Mouse (Mus musculus) forebrain, embryonic 10.5 days (tissue): ENCODE results near the gene Abcc9. TPM values are rescaled to one million over a fixed set of nuclear protein-coding genes. Genes with fewer than 3 reads are reported as not detected.

Experiments
- DNase-seq: peaks from one replicate; pipeline ENCODE4 v3.0.0-alpha.2; 2017; ENCODE audit warnings: low spot score; ENCODE audit errors: extremely low spot score
- H3K27ac ChIP-seq: fragments of 300-500 bp; sonication (generic); 2 replicates; pipeline ENCODE4 v1.5.1; 2016; ENCODE audit warnings: mild to moderate bottlenecking
- H3K27me3 ChIP-seq: fragments of 300-500 bp; sonication (generic); 2 replicates; pipeline ENCODE4 v1.6.1; 2016; ENCODE audit warnings: mild to moderate bottlenecking; ENCODE audit not compliant: poor library complexity, severe bottlenecking
- H3K36me3 ChIP-seq: fragments of 300-500 bp; sonication (generic); replicated peaks from 2 replicates; pipeline ENCODE4 v1.6.1; 2016; ENCODE audit warnings: mild to moderate bottlenecking, moderate library complexity
- H3K4me1 ChIP-seq: fragments of 300-500 bp; sonication (generic); 2 replicates; pipeline ENCODE4 v1.6.1; 2016
- H3K4me3 ChIP-seq: fragments of 300-500 bp; sonication (generic); 2 replicates; pipeline ENCODE4 v1.5.1; 2016; ENCODE audit warnings: mild to moderate bottlenecking, moderate library complexity
- H3K9me3 ChIP-seq: fragments of 300-500 bp; sonication (generic); 2 replicates; pipeline ENCODE4 v1.6.1; 2016; ENCODE audit warnings: mild to moderate bottlenecking, moderate library complexity
- WGBS: fragments of 180-500 bp; shearing (Covaris S2); methylation state at CpG from one replicate; pipeline ENCODE4 v1.1.7; 2016; 5-methylcytosine and 5-hydroxymethylcytosine counted together
- polyA plus RNA-seq: library from polyadenylated mRNA; unstranded; fragments of >200 nt; fragmentation: Nextera tagmentation; extraction: Ambion mirVana; gene quantifications from 2 replicates; pipeline ENCODE4 v1.2.1, GENCODE M21; 2016

The Abcc9 gene
- polyA plus RNA-seq, 1 experiment from 2014 or later = 1.0 TPM

DNA sequence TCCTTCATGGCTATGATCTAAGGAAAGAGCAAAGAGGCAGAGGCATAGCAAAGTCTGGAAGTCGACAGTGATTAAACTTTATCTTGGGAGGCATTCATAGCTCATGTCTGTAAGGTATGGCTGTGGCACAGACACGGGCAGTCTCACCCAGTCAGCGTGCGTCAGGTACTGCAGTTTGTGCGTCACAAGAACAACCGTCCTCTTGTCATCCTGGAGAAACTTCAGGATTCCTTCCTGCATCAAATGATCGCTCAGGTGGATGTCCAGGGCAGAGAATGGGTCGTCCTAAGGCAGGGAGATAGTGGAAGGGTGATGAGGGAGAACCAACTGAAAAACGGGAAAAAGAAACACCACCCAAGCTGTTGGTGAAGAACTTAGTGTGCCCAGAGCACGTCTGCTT is 62.8 kb downstream of the Abcc9 start:
- Histone ChIP-seq H3K4me3 (no peak overlapping the region), H3K27ac (no peak overlapping the region), H3K4me1 (peaks cover 10% of the 10 kb centered on the region), H3K27me3 (no peaks in the 10 kb centered on the region), H3K36me3 (no peaks in the 10 kb centered on the region), H3K9me3 (no peaks in the 10 kb centered on the region)
- DNase-seq = no peak
- WGBS = 87% methylated on average over 10 of the region's 10 CpGs

DNA sequence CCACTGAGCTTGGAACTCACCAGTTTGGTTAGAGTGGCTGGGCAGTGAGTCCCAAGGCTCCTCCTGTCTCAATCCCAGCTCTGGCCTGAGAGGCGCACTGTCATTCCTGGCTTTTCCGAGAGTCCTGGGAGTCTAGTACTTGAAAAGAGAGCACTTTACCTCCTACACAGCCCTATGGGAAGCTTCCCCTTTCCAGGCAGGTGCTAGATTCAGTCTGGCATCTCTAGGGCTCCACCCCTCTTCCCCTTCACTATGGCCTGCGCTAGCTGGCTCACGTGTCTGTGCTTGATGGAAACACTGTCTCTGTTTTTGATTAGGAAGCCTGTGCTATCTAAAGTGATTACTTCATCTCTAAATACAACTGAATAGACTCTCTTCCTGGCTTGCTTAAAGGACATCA is 66.5 kb downstream of the Abcc9 start:
- Histone ChIP-seq H3K4me3 (no peak overlapping the region), H3K27ac (no peak overlapping the region), H3K36me3 (no peaks in the 10 kb centered on the region), H3K9me3 (no peaks in the 10 kb centered on the region), H3K27me3 (no peaks in the 10 kb centered on the region), H3K4me1 (peaks cover 11% of the 10 kb centered on the region)
- no peak for DNase-seq
- 64% methylated on average over 4 of the region's 4 CpGs for WGBS

DNA sequence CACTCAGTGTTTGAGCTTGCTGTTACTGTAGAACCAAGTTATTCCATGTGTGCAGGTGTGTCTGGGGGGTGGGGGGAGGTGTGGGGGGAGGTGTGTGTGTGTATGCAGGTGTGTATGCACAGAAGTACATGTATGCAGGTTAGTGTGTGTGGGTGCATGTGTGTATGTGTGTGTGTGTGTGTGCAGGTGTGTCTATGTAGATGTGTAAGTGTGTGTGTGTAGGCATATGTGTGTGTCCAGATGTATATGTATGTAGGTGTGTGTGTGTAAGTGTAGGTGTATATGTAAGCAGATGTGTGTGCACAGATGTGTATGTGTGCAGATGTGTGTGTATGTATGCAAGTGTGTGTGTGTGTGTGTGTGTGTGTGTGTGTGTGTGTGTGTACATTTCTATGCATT is 66.9 kb downstream of the Abcc9 start:
- Histone ChIP-seq H3K27me3 (no peaks in the 10 kb centered on the region), H3K4me3 (no peak overlapping the region), H3K9me3 (no peaks in the 10 kb centered on the region), H3K36me3 (no peaks in the 10 kb centered on the region), H3K4me1 (peaks cover 11% of the 10 kb centered on the region), H3K27ac (no peak overlapping the region)
- DNase-seq = no peak

DNA sequence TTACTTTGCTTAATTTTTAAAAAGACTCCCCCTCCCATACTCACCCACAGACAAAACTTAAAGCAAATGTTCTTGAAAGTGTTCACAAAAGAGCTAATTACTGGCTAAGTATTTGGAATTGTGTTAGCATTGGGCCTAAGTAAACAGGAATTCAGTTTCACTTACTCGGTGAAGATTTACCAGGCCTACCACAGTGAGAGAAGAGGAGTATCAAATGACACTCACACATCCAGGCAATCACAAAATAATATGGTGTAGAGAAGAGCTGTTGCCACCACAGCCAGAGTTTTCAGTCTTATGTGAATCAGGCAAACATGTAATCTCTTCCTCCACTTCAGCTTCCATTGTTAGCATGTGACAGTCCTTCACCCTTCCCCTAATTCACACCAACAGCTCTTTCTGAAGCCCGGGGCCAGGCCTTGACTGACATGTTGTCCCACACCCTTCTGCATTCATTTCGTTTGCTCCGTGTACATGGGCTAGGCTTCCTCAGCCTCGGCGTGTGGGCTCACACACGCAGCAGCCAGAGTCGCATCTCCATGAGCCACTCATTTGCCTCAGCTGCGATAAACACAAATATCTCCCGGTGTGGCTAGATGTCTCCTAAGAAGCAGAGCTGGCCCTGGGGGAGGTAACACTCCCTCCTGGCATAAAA is 67.5 kb downstream of the Abcc9 start:
- no peaks in the 10 kb centered on the region for H3K27me3 ChIP-seq
- no peak for DNase-seq
- H3K36me3 ChIP-seq = no peaks in the 10 kb centered on the region
- no peaks in the 10 kb centered on the region for H3K9me3 ChIP-seq
- WGBS = 83% methylated on average over 10 of the region's 10 CpGs
- H3K4me1 ChIP-seq = peaks cover 11% of the 10 kb centered on the region
- no peak overlapping the region for H3K4me3 ChIP-seq
- H3K27ac ChIP-seq = no peak overlapping the region

DNA sequence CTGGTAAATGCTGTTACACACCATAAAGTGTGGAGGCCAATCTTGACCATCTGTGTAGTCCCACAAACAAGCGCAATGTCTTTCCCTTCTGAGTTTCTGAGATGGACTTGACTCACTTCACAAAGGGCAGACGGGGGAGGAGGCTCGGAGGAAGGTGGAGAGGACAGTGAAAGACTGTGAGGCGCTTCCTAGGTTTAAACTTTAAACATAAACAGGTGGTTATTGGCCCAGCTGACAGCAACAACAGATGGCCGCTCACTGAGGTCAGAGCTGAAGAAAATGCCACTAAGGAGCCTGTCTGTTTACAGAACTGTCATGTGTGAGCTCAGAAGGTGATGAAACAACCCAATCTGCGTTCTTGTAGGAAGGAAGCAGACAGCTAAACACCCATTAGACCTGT is 78.8 kb downstream of the Abcc9 start:
- Histone ChIP-seq H3K27me3 (no peaks in the 10 kb centered on the region), H3K27ac (no peak overlapping the region), H3K4me3 (no peak overlapping the region), H3K4me1 (no peaks in the 10 kb centered on the region), H3K36me3 (no peaks in the 10 kb centered on the region), H3K9me3 (no peaks in the 10 kb centered on the region)
- 86% methylated on average over 6 of the region's 6 CpGs for WGBS
- DNase-seq = no peak

DNA sequence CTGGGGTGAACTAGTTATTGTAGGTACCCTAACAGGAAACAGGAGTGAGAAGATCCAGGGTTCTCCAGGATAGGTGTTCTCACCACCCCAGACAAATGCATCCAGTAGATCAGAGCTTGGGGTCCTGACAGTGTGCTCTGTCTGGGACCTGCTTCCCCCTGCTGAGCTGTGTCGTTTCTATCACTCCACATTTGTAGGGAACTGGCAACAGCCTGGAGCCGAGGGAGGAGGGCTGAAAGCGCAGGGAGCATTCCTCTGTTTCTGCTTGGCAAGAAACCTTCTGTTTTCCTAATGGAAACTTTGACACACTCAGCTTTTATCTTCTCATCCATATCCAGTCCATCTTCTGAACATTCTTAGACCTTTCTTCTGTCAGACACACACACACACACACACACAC is 85.5 kb downstream of the Abcc9 start:
- no peak overlapping the region for H3K27ac ChIP-seq
- DNase-seq = no peak
- H3K4me1 ChIP-seq = no peaks in the 10 kb centered on the region
- H3K9me3 ChIP-seq = no peaks in the 10 kb centered on the region
- 53% methylated on average over 3 of the region's 3 CpGs for WGBS
- no peaks in the 10 kb centered on the region for H3K36me3 ChIP-seq
- no peaks in the 10 kb centered on the region for H3K27me3 ChIP-seq
- H3K4me3 ChIP-seq = no peak overlapping the region

DNA sequence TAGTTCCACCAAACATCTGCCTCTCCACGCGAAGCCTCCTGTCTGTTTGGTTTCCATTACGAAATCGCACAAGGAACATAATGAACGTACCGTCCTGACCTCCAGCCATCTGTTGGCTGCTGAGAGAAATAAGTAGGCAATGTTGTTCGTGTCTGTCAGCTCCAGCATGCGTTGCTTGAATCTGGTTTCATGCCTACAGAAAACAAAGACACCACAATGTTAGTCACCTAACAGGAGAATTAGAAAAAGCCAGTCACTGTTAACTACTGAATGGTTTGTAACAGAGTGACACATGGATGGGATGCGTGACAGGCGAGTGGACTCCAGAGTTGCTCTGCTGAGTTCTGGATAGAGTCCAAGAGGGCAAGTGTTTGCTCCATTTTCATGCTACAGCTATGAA is 87.8 kb downstream of the Abcc9 start:
- no peak overlapping the region for H3K27ac ChIP-seq
- H3K4me1 ChIP-seq = peaks cover 5% of the 10 kb centered on the region; the same call in 1 of the 2 replicates
- 90% methylated on average over 10 of the region's 10 CpGs for WGBS
- H3K36me3 ChIP-seq = no peaks in the 10 kb centered on the region
- no peaks in the 10 kb centered on the region for H3K9me3 ChIP-seq
- H3K27me3 ChIP-seq = no peaks in the 10 kb centered on the region
- H3K4me3 ChIP-seq = no peak overlapping the region
- DNase-seq = no peak

DNA sequence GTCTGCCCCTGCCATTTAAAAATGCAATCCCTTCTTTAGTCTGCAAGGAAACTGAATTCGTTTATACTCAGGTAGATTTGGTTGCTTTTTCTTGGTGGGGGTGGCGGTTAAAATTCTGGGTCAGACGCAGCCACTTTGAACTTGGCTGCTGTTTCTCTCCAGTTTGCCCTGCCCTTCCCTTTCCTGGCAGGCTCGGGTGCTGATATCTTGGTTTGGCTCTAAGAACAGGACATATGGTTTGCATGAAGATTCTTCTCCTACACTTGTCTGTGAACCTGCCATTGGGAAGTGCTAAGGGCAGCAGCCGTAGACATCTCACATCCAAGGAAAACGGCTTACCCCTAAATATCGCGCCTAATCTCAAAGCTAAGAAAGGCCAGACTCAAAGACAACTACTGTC is 89.7 kb downstream of the Abcc9 start:
- H3K4me3 ChIP-seq = no peak overlapping the region
- H3K27ac ChIP-seq = no peak overlapping the region
- no peaks in the 10 kb centered on the region for H3K27me3 ChIP-seq
- no peaks in the 10 kb centered on the region for H3K9me3 ChIP-seq
- no peaks in the 10 kb centered on the region for H3K36me3 ChIP-seq
- peaks cover 8% of the 10 kb centered on the region; the same call in 1 of the 2 replicates for H3K4me1 ChIP-seq
- DNase-seq = no peak
- 86% methylated on average over 8 of the region's 8 CpGs for WGBS

DNA sequence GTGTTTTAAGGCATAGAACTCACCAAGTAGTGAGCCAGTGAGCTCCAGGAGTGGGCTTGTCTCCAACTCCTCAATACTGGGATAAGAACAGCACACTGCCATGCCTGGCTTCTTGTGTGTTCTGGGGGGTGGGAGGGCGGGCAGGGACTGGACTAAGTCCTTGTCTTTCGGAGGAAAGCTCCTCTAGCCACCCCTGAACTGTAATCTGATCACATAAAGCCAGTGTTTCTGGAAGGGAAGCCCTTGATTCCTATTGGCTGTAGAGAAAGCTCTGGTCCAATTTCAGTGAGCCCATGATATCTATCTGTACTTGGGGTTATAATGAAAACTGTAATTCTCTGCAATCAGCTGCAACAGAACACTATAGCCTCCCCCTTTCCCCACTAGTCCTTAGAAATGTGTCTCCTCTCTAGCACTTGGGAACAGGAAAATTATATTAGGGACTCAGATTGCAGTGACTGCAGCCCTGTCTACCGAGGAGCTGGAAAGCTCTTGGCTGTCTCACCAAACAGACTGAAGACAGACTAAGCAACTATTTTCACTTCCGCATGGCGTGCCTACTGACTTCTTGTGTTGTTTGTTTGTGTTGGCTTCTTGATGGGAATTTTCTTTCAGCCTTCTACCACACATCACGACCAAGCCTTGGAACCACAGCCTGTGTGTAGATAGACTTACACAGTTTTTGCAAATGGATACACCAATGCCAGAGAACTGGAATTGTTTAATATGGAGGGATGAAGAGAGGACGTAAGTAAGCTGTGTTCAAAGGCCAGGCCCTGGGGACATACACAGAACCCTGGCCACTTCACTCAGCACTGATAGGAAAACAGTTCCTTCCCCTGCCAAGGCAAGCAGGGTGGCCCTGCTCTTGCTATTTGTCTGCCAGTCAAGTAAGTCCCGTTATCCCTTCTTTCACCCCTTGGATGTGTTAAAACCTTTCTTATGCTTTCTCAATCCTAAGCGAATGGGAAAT is 92.4 kb downstream of the Abcc9 start:
- no peak overlapping the region for H3K27ac ChIP-seq
- no peak overlapping the region for H3K4me3 ChIP-seq
- 72% methylated on average over 9 of the region's 9 CpGs for WGBS
- no peaks in the 10 kb centered on the region for H3K36me3 ChIP-seq
- no peaks in the 10 kb centered on the region for H3K27me3 ChIP-seq
- no peaks in the 10 kb centered on the region for H3K9me3 ChIP-seq
- DNase-seq = no peak
- peaks cover 12% of the 10 kb centered on the region; the same call in 1 of the 2 replicates for H3K4me1 ChIP-seq

DNA sequence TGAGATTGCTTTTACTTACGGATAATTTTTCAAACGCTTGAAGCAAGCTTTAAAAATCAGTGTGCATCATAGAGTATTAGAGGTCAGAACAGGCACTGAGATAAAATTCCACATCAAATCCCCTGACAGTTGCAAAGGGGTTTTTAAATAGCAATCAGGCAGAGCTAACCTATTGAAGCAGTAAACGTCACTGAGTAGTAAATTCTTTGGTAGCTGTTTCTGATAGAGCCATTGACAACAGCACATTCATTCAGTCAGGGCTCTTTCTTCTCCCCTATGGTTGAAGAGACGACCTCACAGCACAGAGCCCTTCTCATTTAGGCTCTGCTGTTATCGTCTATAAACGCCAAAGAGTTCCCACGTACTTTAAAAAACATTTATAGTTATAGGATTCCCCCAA is 95.0 kb downstream of the Abcc9 start:
- 73% methylated on average over 7 of the region's 7 CpGs for WGBS
- no peak for DNase-seq
- H3K27me3 ChIP-seq = no peaks in the 10 kb centered on the region

DNA sequence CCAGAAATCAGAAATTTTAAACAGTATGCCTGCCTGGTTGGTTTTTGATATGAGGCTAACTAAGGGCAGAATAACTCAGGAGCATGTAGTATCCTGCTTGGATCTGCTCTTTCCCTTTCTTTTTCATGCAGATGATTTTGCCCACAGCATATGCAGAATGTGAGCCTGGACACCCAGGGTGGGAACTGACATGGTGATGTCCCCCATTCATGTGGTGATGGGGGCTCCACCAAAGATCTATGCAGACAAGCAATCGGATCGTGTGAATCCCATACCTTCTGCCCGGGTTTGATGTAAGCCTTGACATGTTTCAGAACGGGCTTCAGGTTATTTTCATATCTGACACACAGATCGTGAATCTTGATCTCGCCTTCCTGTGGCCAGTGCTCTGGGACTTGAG is 99.3 kb downstream of the Abcc9 start:
- no peaks in the 10 kb centered on the region for H3K27me3 ChIP-seq
- H3K4me3 ChIP-seq = no peak overlapping the region
- no peak for DNase-seq
- no peak overlapping the region for H3K27ac ChIP-seq
- WGBS = 70% methylated on average over 6 of the region's 6 CpGs
- H3K36me3 ChIP-seq = no peaks in the 10 kb centered on the region
- peaks cover 9% of the 10 kb centered on the region for H3K4me1 ChIP-seq
- H3K9me3 ChIP-seq = no peaks in the 10 kb centered on the region

More for the DNA sequence above, 95.0 kb downstream of the Abcc9 start:
- Histone ChIP-seq H3K4me3 (no peak overlapping the region), H3K9me3 (no peaks in the 10 kb centered on the region), H3K36me3 (no peaks in the 10 kb centered on the region), H3K4me1 (peaks cover 17% of the 10 kb centered on the region), H3K27ac (no peak overlapping the region)

DNA sequence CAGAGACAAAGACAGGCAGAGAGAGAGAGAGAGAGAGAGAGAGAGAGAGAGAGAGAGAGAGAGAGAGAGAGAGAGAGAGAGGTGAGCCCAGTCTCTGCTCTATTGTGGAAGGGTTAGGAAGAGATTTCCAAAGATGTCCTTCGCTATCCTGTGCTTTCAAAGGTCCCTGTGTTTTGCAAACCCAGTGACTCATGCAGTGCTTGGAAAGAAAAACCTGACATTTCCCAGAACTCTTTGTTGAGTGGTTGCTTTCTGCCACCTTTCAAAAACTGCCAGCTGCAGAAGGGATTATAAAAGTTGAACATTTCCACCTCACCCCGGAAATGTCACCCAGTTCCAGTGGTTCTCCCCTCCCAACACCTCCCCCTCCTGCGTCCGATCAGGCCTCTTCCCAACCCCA is 123.3 kb downstream of the Abcc9 start:
- peaks cover 4% of the 10 kb centered on the region; the same call in 1 of the 2 replicates for H3K27me3 ChIP-seq
- 79% methylated on average over 4 of the region's 4 CpGs for WGBS

DNA sequence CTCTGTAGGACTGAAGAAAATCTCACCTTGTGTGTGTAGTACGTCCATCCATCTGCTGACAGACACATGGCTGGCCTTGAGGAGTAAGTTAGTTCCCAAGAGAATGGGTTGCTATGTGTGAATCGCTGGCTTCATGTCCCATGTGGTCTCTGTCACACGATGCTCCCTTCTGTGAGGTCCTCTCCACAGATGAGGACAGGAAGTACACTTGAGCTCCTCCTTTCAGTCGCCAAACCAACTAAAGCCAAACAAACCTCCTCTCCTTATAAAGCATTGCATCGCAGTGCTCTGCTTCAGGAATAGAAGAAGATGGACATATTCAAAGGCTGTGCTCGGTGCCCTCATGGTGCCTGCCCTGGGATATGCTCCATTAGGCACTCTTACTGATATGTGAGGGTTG is 124.3 kb downstream of the Abcc9 start:
- no peak overlapping the region for H3K4me3 ChIP-seq
- H3K36me3 ChIP-seq = no peaks in the 10 kb centered on the region
- no peaks in the 10 kb centered on the region for H3K9me3 ChIP-seq
- 85% methylated on average over 6 of the region's 6 CpGs for WGBS
- no peak overlapping the region for H3K27ac ChIP-seq
- H3K27me3 ChIP-seq = peaks cover 14% of the 10 kb centered on the region
- DNase-seq = no peak
- H3K4me1 ChIP-seq = no peaks in the 10 kb centered on the region

More for the DNA sequence above, 123.3 kb downstream of the Abcc9 start:
- Histone ChIP-seq H3K9me3 (no peaks in the 10 kb centered on the region), H3K36me3 (no peaks in the 10 kb centered on the region), H3K4me3 (no peak overlapping the region), H3K4me1 (no peaks in the 10 kb centered on the region), H3K27ac (no peak overlapping the region)
- no peak for DNase-seq
